Mouse (Mus musculus) hindlimb bud, embryonic 11.5 days (tissue): Measurements from ENCODE around the gene B4galnt2.

Experiments
- DNase-seq: peaks from one replicate; pipeline ENCODE4 v3.0.0-alpha.2; 2012; ENCODE audit warnings: low read depth, low spot score; ENCODE audit errors: extremely low spot score

Gene B4galnt2

DNA sequence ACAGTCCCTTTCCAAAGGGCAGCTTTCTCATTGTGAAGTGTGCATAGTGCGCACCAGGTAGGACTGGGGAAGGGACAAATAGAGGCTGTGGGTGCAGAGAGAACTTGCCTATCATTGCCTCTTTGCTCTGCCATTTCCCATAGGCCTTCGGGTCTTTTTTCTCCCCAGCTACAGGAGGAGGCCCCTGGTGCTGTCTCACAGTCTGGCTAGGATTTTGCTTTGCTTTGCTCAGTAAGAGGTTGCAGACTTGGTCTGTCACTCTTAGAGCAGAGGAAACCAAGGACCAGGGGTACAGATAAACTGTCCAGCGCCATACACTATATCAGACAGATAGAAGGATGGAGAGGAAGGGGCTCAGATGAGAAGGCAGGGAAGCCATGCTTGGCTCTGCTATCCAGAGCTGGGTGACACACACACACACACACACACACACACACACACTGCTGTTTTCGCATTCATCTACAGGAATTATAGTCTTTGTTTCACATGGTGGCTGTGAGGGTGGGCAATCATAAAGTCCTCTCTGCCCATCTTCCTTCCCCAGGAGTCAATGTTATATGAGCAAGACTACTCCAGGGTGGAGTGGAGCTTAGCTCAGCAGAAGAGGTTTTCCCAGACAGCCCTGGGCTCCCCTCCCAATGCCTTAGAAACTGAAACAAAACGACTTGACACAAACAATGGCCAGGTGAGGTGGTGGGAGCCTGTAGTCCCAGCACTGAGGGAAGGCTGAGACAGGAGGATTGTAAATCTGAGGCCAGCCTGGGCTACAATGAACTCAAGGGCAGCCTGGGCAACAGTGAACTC is 73.8 kb downstream of the B4galnt2 start:
- no peak for DNase-seq

DNA sequence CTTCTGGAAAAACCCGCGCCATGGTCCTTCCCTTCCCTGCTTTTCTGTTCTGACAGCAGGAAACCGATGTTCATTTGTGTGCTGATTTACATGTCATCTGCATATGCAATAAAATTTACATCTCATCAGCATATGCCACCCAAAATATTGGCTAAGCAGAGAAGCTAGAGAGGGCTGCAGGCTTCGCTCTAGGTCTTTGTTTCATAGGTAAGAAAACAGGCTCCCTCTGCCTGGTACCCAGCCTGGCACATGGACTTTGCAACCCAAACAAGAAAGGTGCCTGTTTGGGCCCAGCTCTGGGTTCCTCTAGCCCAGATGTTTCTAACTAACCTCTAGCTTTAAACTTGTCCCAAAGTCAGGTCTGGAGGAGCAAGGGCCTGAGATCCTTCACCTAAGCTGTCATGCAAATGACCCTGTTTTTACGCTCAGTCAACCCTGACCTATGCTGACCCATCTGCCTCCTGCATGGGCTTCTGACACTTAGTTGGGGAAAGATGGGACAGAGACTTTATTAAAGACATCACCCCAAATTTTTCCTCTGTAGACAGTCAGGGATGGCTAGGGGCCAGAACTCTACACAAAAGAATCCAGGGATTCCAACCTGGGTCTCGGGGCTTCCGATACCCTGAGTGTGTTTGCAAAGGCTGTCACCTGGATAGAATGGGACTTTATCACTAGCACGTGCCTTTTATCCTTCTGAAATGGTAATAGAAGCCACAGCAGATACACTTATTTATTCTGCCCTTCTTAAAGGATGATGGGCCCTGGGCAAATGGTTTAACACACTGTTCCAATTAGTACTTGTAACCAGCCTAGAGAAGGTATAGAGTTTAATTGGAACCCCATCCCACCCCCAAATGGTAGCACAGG is 75.5 kb downstream of the B4galnt2 start:
- no peak for DNase-seq

GRCm38 (mm10) chr11:95838598-95838997 is 76.1 kb downstream of the B4galnt2 start:
- DNase-seq = no peak

DNA sequence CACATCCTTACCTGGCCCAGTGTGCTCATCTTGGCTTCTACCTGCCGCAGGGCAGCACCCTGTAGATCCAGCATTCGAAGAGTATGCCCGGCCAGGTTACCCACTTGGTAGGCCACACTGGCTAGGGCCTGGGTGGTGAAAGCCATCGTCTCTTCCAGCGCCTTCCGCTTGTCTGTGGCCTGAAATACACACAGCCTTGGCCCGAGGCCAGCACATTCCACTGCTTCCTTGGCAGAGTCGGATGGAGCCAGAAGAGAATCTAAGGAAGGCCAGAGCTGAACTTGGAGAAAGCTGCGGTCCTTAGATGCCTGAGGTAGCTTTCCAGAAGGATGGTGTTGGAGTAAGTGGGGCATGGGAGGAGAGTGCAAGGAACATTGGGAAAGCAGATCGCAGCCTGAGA is 77.6 kb downstream of the B4galnt2 start, which contains the start of gene Gngt2:
Gene Gngt2 (plus strand): TSS at position 158 of the 400 bp plus-strand sequence.
- no peak for DNase-seq

DNA sequence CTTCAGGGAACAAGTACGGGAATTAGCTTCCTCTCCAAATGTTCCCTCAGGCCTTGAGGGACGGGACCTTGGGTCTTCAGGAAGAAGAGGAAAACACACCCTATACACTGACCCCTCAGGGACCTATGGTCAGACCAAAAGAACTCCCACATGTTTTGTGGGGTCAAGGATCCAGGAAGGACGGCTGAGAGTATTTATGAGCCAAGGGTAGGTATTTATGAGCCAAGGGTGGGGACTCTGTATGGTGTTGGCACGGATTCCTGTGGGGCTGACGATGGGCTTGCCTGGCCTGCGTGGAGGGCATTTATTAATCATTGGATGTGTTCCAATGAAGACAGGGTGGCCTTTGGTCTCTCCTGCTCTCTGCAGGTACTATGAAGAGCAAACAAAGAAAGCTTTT is 78.3 kb downstream of the B4galnt2 start:
- no peak for DNase-seq

GRCm38 (mm10) chr11:95835832-95836231 is 78.9 kb downstream of the B4galnt2 start:
- no peak for DNase-seq

DNA sequence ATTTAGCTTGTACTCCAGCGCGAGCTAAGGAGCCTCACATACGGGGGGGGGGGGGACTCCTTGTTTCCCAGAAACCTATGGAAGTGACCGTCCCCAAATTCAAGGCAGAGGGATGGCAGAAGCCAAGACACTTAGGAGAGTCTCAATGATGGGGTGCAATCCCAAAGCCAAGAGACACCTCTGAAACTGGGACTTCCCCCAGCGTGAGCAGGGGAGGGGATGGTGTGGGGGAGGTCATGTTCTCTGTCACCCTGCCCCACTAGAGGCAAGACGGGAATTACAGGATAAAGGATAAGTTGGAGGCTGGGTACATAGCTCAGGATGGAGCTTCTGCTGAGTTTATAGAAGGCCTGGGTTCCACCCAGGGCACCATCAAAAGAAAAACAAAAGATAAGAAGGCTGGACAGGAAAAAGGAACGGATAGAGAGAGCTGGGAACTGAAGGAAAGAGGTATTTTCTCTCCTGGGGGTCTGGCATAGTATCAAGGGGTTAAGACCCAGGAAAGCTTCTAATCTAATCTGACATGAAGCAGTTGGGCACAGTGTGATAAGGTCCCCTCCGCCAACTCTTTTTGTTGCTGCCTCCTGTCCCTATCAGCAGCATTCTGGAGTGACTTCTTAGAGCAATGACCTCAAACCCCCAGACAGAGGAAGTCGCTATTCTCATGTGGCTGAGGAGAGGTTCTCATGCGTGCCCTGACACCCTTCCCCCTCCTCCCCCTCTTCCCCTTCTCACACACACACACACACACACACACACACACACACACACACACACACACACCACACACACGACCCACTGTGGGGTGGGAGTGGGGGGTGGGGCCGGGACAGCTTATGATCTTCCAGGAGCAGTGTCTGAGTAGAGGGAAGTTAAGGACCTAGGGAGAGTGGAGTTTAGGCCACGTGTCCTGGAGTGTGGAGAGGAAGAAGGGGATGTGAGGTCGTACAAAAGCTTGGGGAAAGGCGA is 79.7 kb downstream of the B4galnt2 start:
- DNase-seq = no peak

- no peak for DNase-seq
Measured at GRCm38 (mm10) chr11:95834143-95834667, 80.5 kb downstream of the B4galnt2 start.

GRCm38 (mm10) chr11:95833631-95834142 is 81.0 kb downstream of the B4galnt2 start:
- no peak for DNase-seq

GRCm38 (mm10) chr11:95833006-95833570 is 81.6 kb downstream of the B4galnt2 start:
- no peak for DNase-seq

GRCm38 (mm10) chr11:95832129-95833005 is 82.3 kb downstream of the B4galnt2 start:
- DNase-seq = no peak

GRCm38 (mm10) chr11:95831641-95832040 is 83.0 kb downstream of the B4galnt2 start:
- no peak for DNase-seq

GRCm38 (mm10) chr11:95831276-95831619 is 83.4 kb downstream of the B4galnt2 start:
- no peak for DNase-seq

- no peak for DNase-seq
Measured at GRCm38 (mm10) chr11:95830411-95831275, 84.0 kb downstream of the B4galnt2 start.

DNA sequence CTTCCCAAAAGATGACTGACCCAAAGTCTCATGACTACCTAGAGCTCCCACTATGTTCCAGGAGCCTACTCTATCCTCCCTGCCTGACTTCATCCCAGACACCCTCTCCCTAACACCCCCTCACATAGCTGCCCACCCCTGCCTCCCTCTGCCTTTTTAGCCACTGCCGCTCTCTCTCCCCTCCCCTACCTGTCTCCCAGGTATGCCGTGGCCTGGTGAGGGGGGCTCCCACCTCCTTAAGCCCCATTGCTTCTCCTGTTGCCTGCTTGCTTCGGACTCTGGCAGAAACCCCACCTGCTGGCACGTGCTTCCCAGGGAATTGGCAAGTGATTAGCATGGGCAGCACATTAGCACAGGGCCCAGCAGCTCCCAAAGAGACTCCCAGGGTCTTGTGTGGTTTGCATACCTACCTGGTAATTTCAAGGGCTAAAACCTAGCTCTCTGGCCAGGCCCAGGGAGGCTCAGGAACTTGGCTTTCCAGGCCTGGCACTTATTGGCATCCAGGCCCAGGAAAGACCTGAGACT is 85.1 kb downstream of the B4galnt2 start:
- no peak for DNase-seq

- DNase-seq = no peak
Measured at GRCm38 (mm10) chr11:95828181-95828964, 86.3 kb downstream of the B4galnt2 start.

- DNase-seq = no peak
Measured at GRCm38 (mm10) chr11:95827464-95828085, 87.1 kb downstream of the B4galnt2 start.
